Mouse (Mus musculus): ENCODE measurements around the gene Knop1. TPM values are rescaled to one million over a fixed set of nuclear protein-coding genes. Genes with fewer than 3 reads are reported as not detected.

Knop1 gene
- total and polyA plus RNA-seq, 3 experiments = 28.1 to 60.9 (median 35.0) TPM

DNA sequence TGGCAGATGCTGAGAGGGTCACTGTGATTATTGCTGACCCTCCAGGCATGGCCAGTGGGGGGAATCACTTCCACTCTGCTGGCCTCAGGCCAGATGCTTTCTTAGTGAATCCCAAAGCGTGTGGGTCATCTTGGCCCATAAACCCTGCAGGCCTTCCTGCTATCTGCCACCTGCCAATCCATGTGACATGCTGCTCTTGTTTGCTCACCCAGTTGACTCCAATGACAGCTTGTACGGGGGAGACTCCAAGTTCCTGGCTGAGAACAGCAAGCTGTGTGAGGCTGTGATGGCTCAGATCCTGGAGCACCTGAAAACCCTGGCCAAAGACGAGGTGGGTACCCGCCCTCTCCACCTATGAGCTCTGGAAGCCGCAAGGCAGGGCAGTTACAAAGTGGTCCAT lies 18.2 kb downstream of the Knop1 start:
- H3K36me3 ChIP-seq (replicated peaks in 1 of 2; ENCODE audit: control insufficient read depth in 1 of 2, insufficient read depth in 1 of 2, low read length in 1 of 2) = peaks cover 64 to 98% of the 10 kb centered on the region in 2 experiments

DNA sequence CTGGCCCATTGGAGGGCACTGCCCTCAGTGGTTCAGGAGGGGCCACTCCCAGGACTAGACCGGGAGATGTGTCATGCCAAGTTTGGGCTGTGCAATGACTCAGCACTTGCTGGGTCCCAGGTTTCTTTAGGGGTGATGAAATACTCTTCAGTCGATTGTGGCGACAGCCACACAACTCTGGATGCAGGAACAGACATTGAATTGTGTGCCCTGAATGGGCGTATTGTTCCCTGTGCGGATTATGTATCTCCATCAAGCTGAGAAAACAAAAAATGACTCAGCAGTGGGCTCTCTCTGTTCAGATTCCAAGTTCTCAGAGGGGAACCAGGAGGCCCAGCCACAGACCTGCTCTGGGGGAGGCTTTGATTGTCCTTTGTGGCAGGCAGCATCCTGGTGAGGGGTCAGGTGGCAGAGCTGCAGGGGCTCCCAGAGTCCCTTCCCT lies 28.1 kb downstream of the Knop1 start:
- Histone ChIP-seq H3K36me3 (replicated peaks in 1 of 2; ENCODE audit: control insufficient read depth in 1 of 2, insufficient read depth in 1 of 2, low read length in 1 of 2) (peaks cover 30 to 90% of the 10 kb centered on the region in 2 experiments), H3K4me3 (replicated peaks in 1 of 3; ENCODE audit: low read depth in 2 of 3, low read length in 2 of 3, poor library complexity in 1 of 3) (no peak overlapping the region), H3K9me3 (replicated peaks; ENCODE audit: low read length) (no peaks in the 10 kb centered on the region), H3K9ac (ENCODE audit: insufficient read depth, low read depth) (no peak overlapping the region), H3K27ac (ENCODE audit: insufficient read depth, low read depth) (no peak overlapping the region), H3K79me2 (replicated peaks; ENCODE audit: control insufficient read depth, extremely low read depth, insufficient read depth, poor library complexity, severe bottlenecking) (no peaks in the 10 kb centered on the region), H3K4me1 (ENCODE audit: control insufficient read depth in 1 of 2, insufficient read depth in 2 of 2) (peaks cover 6 to 16% of the 10 kb centered on the region in 2 experiments), H3K4me2 (ENCODE audit: insufficient read depth, low read depth, poor library complexity, severe bottlenecking) (no peak overlapping the region), H3K27me3 (replicated peaks) (no peaks in the 10 kb centered on the region)
- dilution Hi-C loops (cut with MboI; ENCODE audit: extremely low pct_ligation_motif_present, extremely low pct_unique_long_range_greater_than_20kb, low sequenced_read_pairs) = no loop called here
- in situ Hi-C loops (cut with MboI; ENCODE audit: low pct_ligation_motif_present, low pct_unique_long_range_greater_than_20kb, low sequenced_read_pairs) = no loop called here
- TF ChIP-seq IRF4 (IDR thresholded peaks at IDR 0.05; ENCODE audit: low read depth, low read length) (no peak), CHD1 (IDR thresholded peaks at IDR 0.05; ENCODE audit: low read depth, low read length) (no peak), TCF12 (IDR thresholded peaks at IDR 0.05; ENCODE audit: low read depth, low read length) (no peak), HCFC1 (IDR thresholded peaks at IDR 0.05; ENCODE audit: low read depth, low read length) (no peak), MYC (IDR thresholded peaks at IDR 0.05; ENCODE audit: low read depth, low read length) (no peak), ETS1 (conservative IDR thresholded peaks at IDR 0.05; ENCODE audit: low read depth, low read length) (no peak), MAX (IDR thresholded peaks at IDR 0.05; ENCODE audit: low read length) (no peak), GABPA (IDR thresholded peaks at IDR 0.05; ENCODE audit: insufficient replicate concordance, low read depth, low read length) (no peak), RCOR1 (conservative IDR thresholded peaks at IDR 0.05; ENCODE audit: low read depth, low read length) (no peak), JUND (conservative IDR thresholded peaks at IDR 0.05; ENCODE audit: low read depth, low read length) (no peak), MAFK (IDR thresholded peaks at IDR 0.05; ENCODE audit: insufficient replicate concordance, low read length) (no peak), PAX5 (IDR thresholded peaks at IDR 0.05; ENCODE audit: low read length) (no peak), JUN (IDR thresholded peaks at IDR 0.05; ENCODE audit: insufficient read depth, low read depth, low read length) (no peak), TBP (conservative IDR thresholded peaks at IDR 0.05; ENCODE audit: low read depth, low read length) (no peak), ELF1 (IDR thresholded peaks at IDR 0.05; ENCODE audit: low read depth, low read length) (no peak), USF2 (conservative IDR thresholded peaks at IDR 0.05; ENCODE audit: low read depth, low read length) (no peak), SMC3 (IDR thresholded peaks at IDR 0.05; ENCODE audit: low read depth, low read length) (no peak)
- no peak for DNase-seq (ENCODE audit: extremely low read depth)

More for the DNA sequence above, 18.2 kb downstream of the Knop1 start:
- H3K27ac ChIP-seq (ENCODE audit: insufficient read depth, low read depth) = no peak overlapping the region
- no peak overlapping the region for H3K9ac ChIP-seq (ENCODE audit: insufficient read depth, low read depth)
- peaks cover 0 to 3% of the 10 kb centered on the region in 2 experiments; a peak in 2 of 4 replicates for H3K4me1 ChIP-seq (ENCODE audit: control insufficient read depth in 1 of 2, insufficient read depth in 2 of 2)
- H3K27me3 ChIP-seq (replicated peaks) = no peaks in the 10 kb centered on the region
- H3K4me3 ChIP-seq (replicated peaks in 1 of 3; ENCODE audit: low read depth in 2 of 3, low read length in 2 of 3, poor library complexity in 1 of 3) = no peak overlapping the region
- dilution Hi-C loops (cut with MboI; ENCODE audit: extremely low pct_ligation_motif_present, extremely low pct_unique_long_range_greater_than_20kb, low sequenced_read_pairs) = no loop called here
- H3K4me2 ChIP-seq (ENCODE audit: insufficient read depth, low read depth, poor library complexity, severe bottlenecking) = no peak overlapping the region
- no peak for DNase-seq (ENCODE audit: extremely low read depth)
- TF ChIP-seq NRF1 (IDR thresholded peaks at IDR 0.05; ENCODE audit: low read depth, low read length) (no peak), MAFK (IDR thresholded peaks at IDR 0.05; ENCODE audit: insufficient replicate concordance, low read length) (no peak), JUND (conservative IDR thresholded peaks at IDR 0.05; ENCODE audit: low read depth, low read length) (no peak), BHLHE40 (IDR thresholded peaks at IDR 0.05; ENCODE audit: low read depth, low read length) (no peak), RAD21 (IDR thresholded peaks at IDR 0.05; ENCODE audit: low read depth, low read length) (no peak), TBP (conservative IDR thresholded peaks at IDR 0.05; ENCODE audit: low read depth, low read length) (no peak), EP300 (IDR thresholded peaks at IDR 0.05; ENCODE audit: low read length) (no peak), CTCF (conservative IDR thresholded peaks at IDR 0.05 in 1 of 2, IDR thresholded peaks at IDR 0.05 in 1 of 2; ENCODE audit: low read depth in 2 of 2, low read length in 2 of 2) (no peak), HCFC1 (IDR thresholded peaks at IDR 0.05; ENCODE audit: low read depth, low read length) (no peak), SMC3 (IDR thresholded peaks at IDR 0.05; ENCODE audit: low read depth, low read length) (no peak), GABPA (IDR thresholded peaks at IDR 0.05; ENCODE audit: insufficient replicate concordance, low read depth, low read length) (no peak), POLR2A (IDR thresholded peaks at IDR 0.05; ENCODE audit: low read depth, low read length) (no peak), PAX5 (IDR thresholded peaks at IDR 0.05; ENCODE audit: low read length) (no peak), ZKSCAN1 (IDR thresholded peaks at IDR 0.05; ENCODE audit: borderline replicate concordance, low read depth, low read length) (no peak), TCF12 (IDR thresholded peaks at IDR 0.05; ENCODE audit: low read depth, low read length) (no peak), ZC3H11A (IDR thresholded peaks at IDR 0.05; ENCODE audit: low read depth, low read length) (no peak), MYC (IDR thresholded peaks at IDR 0.05; ENCODE audit: low read depth, low read length) (no peak), JUN (IDR thresholded peaks at IDR 0.05; ENCODE audit: insufficient read depth, low read depth, low read length) (no peak), CHD2 (IDR thresholded peaks at IDR 0.05; ENCODE audit: low read length) (no peak)
- H3K79me2 ChIP-seq (replicated peaks; ENCODE audit: control insufficient read depth, extremely low read depth, insufficient read depth, poor library complexity, severe bottlenecking) = no peaks in the 10 kb centered on the region
- no peaks in the 10 kb centered on the region for H3K9me3 ChIP-seq (replicated peaks; ENCODE audit: low read length)
- in situ Hi-C loops (cut with MboI; ENCODE audit: low pct_ligation_motif_present, low pct_unique_long_range_greater_than_20kb, low sequenced_read_pairs) = loop anchor here (10.0 kb wide), 1 partner anchor 63 kb away; no protein-coding TSS in a partner anchor
